Mouse (Mus musculus): Measurements from ENCODE around the gene Grin3b. TPM values are rescaled to one million over a fixed set of nuclear protein-coding genes. Genes with fewer than 3 reads are reported as not detected.

Grin3b gene
- polyA plus RNA-seq, 1 experiment from 2014 or later = not detected

GRCm38 (mm10) chr10:79997034-79997760, 26.7 kb downstream of the Grin3b start:
- H3K36me3 ChIP-seq (ENCODE audit: inconsistent target) = peaks cover 17% of the 10 kb centered on the region; the same call in 1 of the 2 replicates
- peak overlapping the region; percentile 57 for H3K27ac ChIP-seq
- no peaks in the 10 kb centered on the region; the same call in 1 of the 2 replicates for H3K79me2 ChIP-seq (ENCODE audit: inconsistent target)
- peak overlapping the region; percentile 81 for H3K4me3 ChIP-seq (ENCODE audit: inconsistent target)
- 7% methylated on average over 35 of the region's 35 CpGs for WGBS (ENCODE audit: missing documents)

GRCm38 (mm10) chr10:79997819-79998218, 27.3 kb downstream of the Grin3b start:
- peaks cover 20% of the 10 kb centered on the region; the same call in 1 of the 2 replicates for H3K36me3 ChIP-seq (ENCODE audit: inconsistent target)
- H3K4me3 ChIP-seq (ENCODE audit: inconsistent target) = no peak overlapping the region
- no peaks in the 10 kb centered on the region; the same call in 1 of the 2 replicates for H3K79me2 ChIP-seq (ENCODE audit: inconsistent target)
- no peak overlapping the region for H3K27ac ChIP-seq
- 89% methylated on average over 15 of the region's 15 CpGs for WGBS (ENCODE audit: missing documents)

DNA sequence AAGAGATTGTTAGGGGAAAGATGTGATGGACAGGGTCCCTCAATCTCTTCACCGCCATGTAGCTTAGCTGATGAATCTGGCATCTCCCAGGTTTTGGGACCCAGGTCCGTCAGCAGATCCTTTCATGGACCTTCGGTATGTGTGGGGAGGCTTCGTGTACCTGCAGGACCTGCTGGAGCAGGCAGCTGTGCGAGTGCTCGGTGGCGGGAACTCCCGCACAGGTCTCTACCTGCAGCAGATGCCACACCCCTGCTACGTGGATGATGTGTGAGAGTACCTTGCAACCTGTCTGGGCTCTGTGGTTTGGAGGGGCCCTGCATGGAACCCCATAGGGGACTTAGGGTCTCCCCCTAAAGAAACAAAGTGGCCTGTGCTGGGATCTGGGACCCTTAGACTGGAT, 31.4 kb downstream of the Grin3b start:
- H3K79me2 ChIP-seq (ENCODE audit: inconsistent target) = no peaks in the 10 kb centered on the region; the same call in 1 of the 2 replicates
- H3K27ac ChIP-seq = no peak overlapping the region
- no peak overlapping the region for H3K4me3 ChIP-seq (ENCODE audit: inconsistent target)
- peaks cover 37% of the 10 kb centered on the region; the same call in 1 of the 2 replicates for H3K36me3 ChIP-seq (ENCODE audit: inconsistent target)
- WGBS (ENCODE audit: missing documents) = 100% methylated on average over 8 of the region's 9 CpGs

DNA sequence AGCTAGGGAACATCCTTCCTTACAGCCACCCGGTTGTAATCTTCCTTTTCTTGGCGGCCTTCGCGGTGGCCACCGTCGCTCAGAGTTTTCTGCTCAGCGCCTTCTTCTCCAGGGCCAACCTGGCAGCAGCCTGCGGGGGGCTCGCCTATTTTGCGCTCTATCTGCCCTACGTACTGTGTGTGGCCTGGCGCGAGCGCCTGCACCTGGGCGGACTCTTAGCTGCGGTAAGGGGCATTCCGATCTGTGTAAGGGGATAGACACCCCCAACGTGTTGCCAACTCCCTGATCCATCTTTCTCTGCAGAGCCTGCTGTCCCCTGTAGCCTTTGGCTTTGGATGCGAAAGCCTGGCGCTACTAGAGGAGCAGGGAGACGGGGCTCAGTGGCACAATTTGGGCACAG, 32.3 kb downstream of the Grin3b start:
- H3K36me3 ChIP-seq (ENCODE audit: inconsistent target) = peaks cover 44% of the 10 kb centered on the region; the same call in 1 of the 2 replicates
- H3K27ac ChIP-seq = no peak overlapping the region
- no peaks in the 10 kb centered on the region; the same call in 1 of the 2 replicates for H3K79me2 ChIP-seq (ENCODE audit: inconsistent target)
- no peak overlapping the region for H3K4me3 ChIP-seq (ENCODE audit: inconsistent target)
- WGBS (ENCODE audit: missing documents) = 92% methylated on average over 20 of the region's 21 CpGs

DNA sequence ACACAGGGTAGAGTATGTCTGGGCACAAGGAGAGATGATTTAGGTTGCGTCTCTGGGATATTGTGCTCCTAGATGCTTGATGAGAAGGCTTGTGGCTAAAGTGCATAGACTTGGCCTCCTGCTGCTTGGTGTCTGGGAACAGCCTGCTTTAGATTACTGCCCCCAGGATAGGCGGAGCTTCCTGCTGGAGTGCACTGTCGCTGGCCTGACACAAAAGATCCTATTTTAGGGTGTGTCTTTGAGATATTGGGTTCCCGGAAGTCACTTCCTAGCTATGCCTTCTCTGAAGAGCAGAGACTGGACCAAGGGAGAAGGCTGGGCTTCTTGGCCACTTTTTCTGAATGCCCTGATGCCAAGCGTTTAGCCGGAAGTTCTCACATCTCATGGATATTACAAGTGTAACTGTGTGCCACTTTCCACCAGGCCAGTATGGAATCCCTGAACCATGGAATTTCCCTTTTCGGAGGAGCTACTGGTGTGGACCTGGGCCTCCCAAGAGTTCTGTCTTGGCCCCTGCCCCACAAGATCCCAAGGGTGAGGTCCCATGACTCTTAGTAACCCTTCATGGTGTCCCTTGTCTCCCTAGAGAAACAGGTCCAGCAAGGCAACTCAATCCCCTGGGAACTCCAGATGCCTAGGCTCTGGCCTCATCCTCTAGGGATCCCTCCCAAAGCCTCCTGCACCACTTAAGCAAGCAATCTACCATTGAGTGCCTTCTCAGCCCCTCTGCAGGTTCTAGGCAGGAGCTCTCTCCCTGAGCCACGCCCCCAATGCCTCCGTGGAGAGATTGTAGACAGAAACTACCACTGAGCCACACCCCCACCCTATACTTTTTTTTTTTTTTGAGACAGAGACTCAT, 33.1 kb downstream of the Grin3b start:
- 89% methylated on average over 9 of the region's 9 CpGs for WGBS (ENCODE audit: missing documents)
- H3K4me3 ChIP-seq (ENCODE audit: inconsistent target) = no peak overlapping the region
- H3K36me3 ChIP-seq (ENCODE audit: inconsistent target) = peaks cover 52% of the 10 kb centered on the region
- H3K27ac ChIP-seq = no peak overlapping the region
- H3K79me2 ChIP-seq (ENCODE audit: inconsistent target) = no peaks in the 10 kb centered on the region

DNA sequence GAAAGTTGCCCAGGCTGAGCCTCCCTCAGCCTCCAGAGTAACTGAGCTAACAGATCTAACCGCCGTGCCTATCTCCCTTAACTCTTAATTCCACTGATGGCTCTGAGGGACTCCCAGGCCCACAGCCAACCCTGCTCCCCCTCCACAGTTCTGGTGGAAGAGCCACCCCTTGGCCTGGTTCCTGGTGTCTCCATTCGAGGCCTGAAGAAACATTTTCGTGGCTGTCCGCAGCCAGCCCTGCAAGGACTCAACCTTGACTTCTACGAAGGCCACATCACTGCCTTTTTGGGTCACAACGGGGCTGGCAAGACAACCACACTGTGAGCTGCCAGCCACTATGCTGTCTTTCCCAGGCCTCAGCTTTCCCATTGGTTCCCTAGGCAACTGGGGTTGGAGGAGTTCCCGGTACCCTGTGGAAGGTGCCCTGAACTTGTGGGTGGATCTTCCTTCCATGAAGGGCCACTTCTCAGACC, 33.8 kb downstream of the Grin3b start:
- Histone ChIP-seq H3K79me2 (ENCODE audit: inconsistent target) (no peaks in the 10 kb centered on the region), H3K36me3 (ENCODE audit: inconsistent target) (peaks cover 56% of the 10 kb centered on the region), H3K4me3 (ENCODE audit: inconsistent target) (no peak overlapping the region), H3K27ac (no peak overlapping the region)
- 92% methylated on average over 6 of the region's 8 CpGs for WGBS (ENCODE audit: missing documents)

GRCm38 (mm10) chr10:80011740-80012139, 41.2 kb downstream of the Grin3b start:
- peaks cover 52% of the 10 kb centered on the region for H3K36me3 ChIP-seq (ENCODE audit: inconsistent target)
- no peak overlapping the region for H3K27ac ChIP-seq
- H3K79me2 ChIP-seq (ENCODE audit: inconsistent target) = peaks cover 3% of the 10 kb centered on the region
- H3K4me3 ChIP-seq (ENCODE audit: inconsistent target) = no peak overlapping the region
- 94% methylated on average over 6 of the region's 6 CpGs for WGBS (ENCODE audit: missing documents)

- Histone ChIP-seq H3K36me3 (ENCODE audit: inconsistent target) (peaks cover 35% of the 10 kb centered on the region), H3K79me2 (ENCODE audit: inconsistent target) (peaks cover 22% of the 10 kb centered on the region), H3K27ac (no peak overlapping the region), H3K4me3 (ENCODE audit: inconsistent target) (no peak overlapping the region)
- WGBS (ENCODE audit: missing documents) = 96% methylated on average over 25 of the region's 25 CpGs
Measured at GRCm38 (mm10) chr10:80013609-80014008, 43.1 kb downstream of the Grin3b start.

DNA sequence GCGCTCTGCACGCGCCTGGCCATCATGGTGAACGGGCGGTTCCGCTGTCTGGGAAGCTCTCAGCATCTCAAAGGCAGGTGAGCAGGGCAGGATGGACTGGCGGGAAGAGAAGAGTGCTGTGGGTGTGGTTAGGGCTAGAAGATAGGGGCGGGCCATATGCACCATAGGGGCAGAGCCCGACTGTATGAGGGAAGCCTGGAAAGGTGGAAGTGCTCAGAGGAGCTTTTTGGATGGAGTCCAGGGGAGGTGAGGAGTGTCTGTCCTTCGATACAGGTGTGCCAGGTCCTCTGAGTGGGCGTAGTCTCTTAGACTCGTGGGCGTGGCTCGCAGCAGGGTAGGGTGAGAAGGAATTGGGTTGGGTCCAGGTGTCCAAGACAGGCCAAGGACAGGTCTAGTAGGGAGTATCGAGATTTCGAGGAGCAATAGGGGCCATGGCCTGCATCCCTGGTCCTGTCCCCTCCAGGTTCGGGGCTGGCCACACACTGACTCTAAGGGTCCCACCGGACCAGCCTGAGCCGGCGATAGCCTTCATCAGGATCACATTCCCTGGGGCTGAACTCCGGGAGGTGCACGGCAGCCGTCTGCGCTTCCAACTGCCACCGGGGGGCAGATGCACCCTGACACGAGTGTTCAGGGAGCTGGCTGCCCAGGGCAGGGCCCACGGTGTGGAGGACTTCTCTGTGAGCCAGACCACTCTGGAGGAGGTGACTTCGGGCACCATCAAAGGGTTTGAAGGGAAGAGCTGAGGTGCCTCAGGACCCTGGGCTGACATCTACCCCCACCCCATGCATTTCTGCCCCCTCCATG, 44.2 kb downstream of the Grin3b start:
- H3K27ac ChIP-seq = no peak overlapping the region
- H3K4me3 ChIP-seq (ENCODE audit: inconsistent target) = no peak overlapping the region
- H3K79me2 ChIP-seq (ENCODE audit: inconsistent target) = peaks cover 32% of the 10 kb centered on the region
- WGBS (ENCODE audit: missing documents) = 81% methylated on average over 24 of the region's 28 CpGs
- H3K36me3 ChIP-seq (ENCODE audit: inconsistent target) = peaks cover 31% of the 10 kb centered on the region

DNA sequence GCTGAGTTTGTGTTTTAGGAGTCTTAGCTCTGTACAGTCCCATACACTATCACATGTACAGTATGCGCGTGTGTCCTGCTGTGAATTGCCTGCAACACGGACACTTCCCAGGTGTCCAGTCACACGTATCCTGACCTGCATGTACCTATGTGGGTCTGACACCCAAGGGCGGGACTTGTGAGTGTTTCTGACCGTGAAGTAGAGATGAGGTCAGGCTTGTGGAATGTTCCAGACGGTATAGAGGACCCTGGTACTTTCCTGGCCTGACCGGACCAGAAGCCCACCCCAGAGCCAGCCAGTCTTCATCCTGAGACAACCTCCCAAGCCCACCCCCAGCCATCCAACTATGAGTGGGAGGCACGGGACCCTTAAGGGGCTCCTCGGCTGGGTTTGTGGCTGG, 45.1 kb downstream of the Grin3b start:
- peaks cover 41% of the 10 kb centered on the region for H3K79me2 ChIP-seq (ENCODE audit: inconsistent target)
- peak overlapping the region; percentile 97; the same call in 1 of the 2 replicates for H3K27ac ChIP-seq
- 89% methylated on average over 10 of the region's 10 CpGs for WGBS (ENCODE audit: missing documents)
- H3K36me3 ChIP-seq (ENCODE audit: inconsistent target) = peaks cover 29% of the 10 kb centered on the region; the same call in 1 of the 2 replicates
- no peak overlapping the region for H3K4me3 ChIP-seq (ENCODE audit: inconsistent target)

- WGBS (ENCODE audit: missing documents) = 0% methylated on average over 11 of the region's 11 CpGs
- peaks cover 51% of the 10 kb centered on the region for H3K79me2 ChIP-seq (ENCODE audit: inconsistent target)
Measured at GRCm38 (mm10) chr10:80016511-80016910, 46.0 kb downstream of the Grin3b start, which contains the start of gene Arhgap45. Arhgap45 (plus strand) TSS chr10:80016653.

DNA sequence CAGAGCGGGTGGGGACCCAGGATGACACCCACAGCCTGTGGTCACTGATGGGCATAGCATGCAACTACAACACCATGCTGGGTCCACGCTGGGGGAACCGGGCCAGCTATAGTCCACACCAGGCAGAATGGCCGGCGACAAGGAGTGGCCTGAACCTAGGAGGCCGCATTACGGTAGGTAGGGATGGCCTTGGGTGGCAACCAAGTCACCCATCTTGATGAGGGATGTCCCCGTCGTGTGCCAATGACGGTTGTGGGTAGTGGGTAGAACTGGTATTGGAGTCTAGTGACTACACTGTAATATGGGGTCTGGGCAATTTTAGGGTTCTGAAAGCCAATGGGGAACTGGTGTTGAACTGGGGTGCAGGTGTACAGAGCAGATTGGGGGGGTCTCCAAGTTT, 46.4 kb downstream of the Grin3b start:
- Histone ChIP-seq H3K4me3 (ENCODE audit: inconsistent target) (peak overlapping the region; percentile 90), H3K36me3 (ENCODE audit: inconsistent target) (peaks cover 31% of the 10 kb centered on the region; the same call in 1 of the 2 replicates), H3K27ac (peak overlapping the region; percentile 97), H3K79me2 (ENCODE audit: inconsistent target) (peaks cover 55% of the 10 kb centered on the region)
- WGBS (ENCODE audit: missing documents) = 0% methylated on average over 10 of the region's 10 CpGs

More at GRCm38 (mm10) chr10:80016511-80016910, 46.0 kb downstream of the Grin3b start, which contains the start of gene Arhgap45:
- Histone ChIP-seq H3K27ac (peak within 1 kb of the TSS; percentile 97), H3K4me3 (ENCODE audit: inconsistent target) (peak within 1 kb of the TSS; percentile 90), H3K36me3 (ENCODE audit: inconsistent target) (peaks cover 31% of the 10 kb centered on the region; the same call in 1 of the 2 replicates)

GRCm38 (mm10) chr10:80017361-80017760, 46.8 kb downstream of the Grin3b start:
- Histone ChIP-seq H3K27ac (peak overlapping the region; percentile 97), H3K4me3 (ENCODE audit: inconsistent target) (peak overlapping the region; percentile 90), H3K79me2 (ENCODE audit: inconsistent target) (peaks cover 59% of the 10 kb centered on the region), H3K36me3 (ENCODE audit: inconsistent target) (peaks cover 31% of the 10 kb centered on the region; the same call in 1 of the 2 replicates)
- 0% methylated on average over 1 of the region's 3 CpGs for WGBS (ENCODE audit: missing documents)

GRCm38 (mm10) chr10:80017771-80018170, 47.3 kb downstream of the Grin3b start:
- peaks cover 35% of the 10 kb centered on the region; the same call in 1 of the 2 replicates for H3K36me3 ChIP-seq (ENCODE audit: inconsistent target)
- 2% methylated on average over 13 of the region's 14 CpGs for WGBS (ENCODE audit: missing documents)
- peak overlapping the region; percentile 90 for H3K4me3 ChIP-seq (ENCODE audit: inconsistent target)
- H3K27ac ChIP-seq = peak overlapping the region; percentile 97
- H3K79me2 ChIP-seq (ENCODE audit: inconsistent target) = peaks cover 63% of the 10 kb centered on the region
